41 mouse cellular contexts compared by ENCODE assay signal in genomic region chr10:59586821-59587220, GRCm38 (mm10). TPM values are rescaled to one million over a fixed set of nuclear protein-coding genes. Genes with fewer than 3 reads are reported as not detected.
"Had no signal": no experiment of that assay in that cellular context is flagged by ENCODE, and none has a peak within 500 bp of the region (broad histone marks: within the 10 kb centered on the region; RNA-seq: fewer than 3 reads in every experiment).

No protein-coding gene starts in this region.

- H3K9ac ChIP-seq: heart, embryonic 13.5 days; heart, embryonic 15.5 days; hindbrain, embryonic 14.5 days; intestine, embryonic 15.5 days; kidney, embryonic 15.5 days; limb, embryonic 13.5 days; limb, embryonic 15.5 days; liver, embryonic 12.5 days; liver, embryonic 14.5 days had no signal

- H3K27me3 ChIP-seq: heart, embryonic 13.5 days; heart, embryonic 15.5 days; intestine, embryonic 15.5 days; kidney, embryonic 15.5 days; limb, embryonic 13.5 days; limb, embryonic 15.5 days; liver, embryonic 12.5 days had no signal

- ATAC-seq: hindbrain, embryonic 16.5 days; inflammation-experienced regulatory T-cells, adult 6 months; intestine, embryonic 15.5 days; intestine, postnatal 0 days; liver, embryonic 12.5 days had no signal

- H3K36me3 ChIP-seq: heart, embryonic 15.5 days; intestine, embryonic 15.5 days had no signal

- DNase-seq: gastrocnemius, postnatal 14 days; gastrocnemius, postnatal 36 days; heart, adult 2 months; heart, postnatal 14 days; heart, postnatal 36 days; kidney, adult 2 months; kidney, adult 9 months; kidney, postnatal 14 days; kidney, postnatal 36 days; layer of hippocampus, postnatal 36 days; left cerebral cortex, postnatal 4 days had no signal

- H3K4me2 ChIP-seq: heart, embryonic 11.5 days; heart, embryonic 13.5 days; heart, embryonic 15.5 days; hindbrain, embryonic 14.5 days; intestine, embryonic 15.5 days; kidney, embryonic 15.5 days; limb, embryonic 13.5 days; limb, embryonic 15.5 days; liver, embryonic 12.5 days had no signal

- H3K4me1 ChIP-seq: intestine, embryonic 15.5 days; limb, embryonic 15.5 days had no signal

- H3K4me3 ChIP-seq: heart, adult 2 months; heart, embryonic 13.5 days; heart, embryonic 15.5 days; intestine, embryonic 15.5 days; kidney, embryonic 15.5 days; limb, embryonic 13.5 days; limb, embryonic 15.5 days; liver, embryonic 12.5 days had no signal

- H3K9me3 ChIP-seq: heart, embryonic 13.5 days; heart, embryonic 15.5 days; intestine, embryonic 15.5 days; kidney, embryonic 15.5 days; limb, embryonic 13.5 days; limb, embryonic 15.5 days; liver, embryonic 12.5 days had no signal

- H3K27ac ChIP-seq: heart, adult 2 months; heart, embryonic 13.5 days; heart, embryonic 15.5 days; hindbrain, embryonic 14.5 days; intestine, embryonic 15.5 days; kidney, embryonic 15.5 days; kidney, postnatal 0 days; limb, embryonic 13.5 days; limb, embryonic 15.5 days; liver, embryonic 12.5 days; liver, embryonic 14.5 days had no signal

RNA-seq across cellular contexts. Expression of gene Gm10322, which starts 29.0 kb away (rescaled TPM):
- total RNA-seq: gastrocnemius, adult 18-20 months; gastrocnemius, adult 8-10 months; gastrocnemius, postnatal 14 days; gastrocnemius, postnatal 36 days; heart, adult 2 months; heart, postnatal 14 days; heart, postnatal 36 days; hematopoietic stem cell, adult 5-6 weeks; layer of hippocampus, adult 18-20 months; layer of hippocampus, postnatal 10 days; layer of hippocampus, postnatal 36 days; left cerebral cortex, adult 18-20 months; left cerebral cortex, adult 8-10 months; left cerebral cortex, postnatal 10 days; left cerebral cortex, postnatal 25 days; left cerebral cortex, postnatal 4 days; liver, adult 2 months had no signal
- polyA plus RNA-seq: gonadal fat pad, adult 2 months; heart, adult 2 months; heart, embryonic 11.5 days; heart, embryonic 13.5 days; heart, embryonic 15.5 days; heart, postnatal 0 days; hindbrain, embryonic 11.5 days; hindbrain, embryonic 14.5 days; hindbrain, embryonic 16.5 days; inflammation-experienced regulatory T-cells, adult 6 months; intestine, embryonic 15.5 days; intestine, postnatal 0 days; kidney, adult 2 months; kidney, embryonic 15.5 days; large intestine, adult 2 months; limb, embryonic 11.5 days; limb, embryonic 13.5 days; limb, embryonic 15.5 days; liver, adult 2 months; liver, embryonic 12.5 days; liver, embryonic 14.5 days; liver, embryonic 16.5 days had no signal
